Mouse (Mus musculus) Patski (cell line): Measurements from ENCODE around the gene Gtf3c4. TPM values are rescaled to one million over a fixed set of nuclear protein-coding genes. Genes with fewer than 3 reads are reported as not detected.

Experiments
- ATAC-seq: fragments of 100-300 bp; one replicate; pipeline ENCODE4 v1.8.0; 2021
- CTCF ChIA-PET: fragments of 350-600 bp; sonication (Branson Sonifier 250); formaldehyde crosslinking; loops from one replicate; lab custom pipeline; 2022; ENCODE audit warnings: inconsistent platforms; lab: Charles Lee
- POLR2A ChIA-PET: fragments of 350-600 bp; sonication (Branson Sonifier 250); formaldehyde crosslinking; loops from one replicate; lab custom pipeline; 2022; ENCODE audit warnings: antibody characterized with exemption, inconsistent platforms; lab: Charles Lee
- DNase-seq: peaks from one replicate; pipeline ENCODE4 v3.0.0-alpha.2; 2011; ENCODE audit warnings: low read depth, low spot score
- H3K27me3 ChIP-seq: fragments of 371-371 bp; one replicate; pipeline ENCODE4 v1.5.1; 2021
- CTCF ChIP-seq: fragments of 100-300 bp; IDR thresholded peaks from one replicate; pipeline ENCODE4 v1.5.1; 2021
- in situ Hi-C: fragments of 300-500 bp; cut with MboI; formaldehyde crosslinking; loops from 3 replicates; pipeline ENCODE4 v1.11.1; 2018; ENCODE audit warnings: low pct_unique_long_range_greater_than_20kb, mixed read lengths
- polyA plus RNA-seq: library from polyadenylated mRNA; unstranded; gene quantifications from one replicate; pipeline ENCODE4 v1.2.3, GENCODE M21; 2021

Gtf3c4 gene
- polyA plus RNA-seq, 1 experiment from 2014 or later, result 22.8 TPM

- TF ChIP-seq CTCF, result no peak
- DNase-seq (no peak), ATAC-seq (no peak)
- peaks cover 24% of the 10 kb centered on the region for H3K27me3 ChIP-seq
- in situ Hi-C loops, result no loop called here
- ChIA-PET CTCF (no interaction called here), POLR2A (no interaction called here)
These were observed 60.0 kb downstream of the Gtf3c4 start for GRCm38 (mm10) chr2:28780001-28780782.

- no peak for ATAC-seq
- POLR2A ChIA-PET, result no interaction called here
- no peak for DNase-seq
- TF ChIP-seq CTCF, result no peak
- H3K27me3 ChIP-seq, result peaks cover 19% of the 10 kb centered on the region
- CTCF ChIA-PET, result interaction anchor here (1.3 kb wide), 1 partner anchor 16 kb away, joined by 3 read pairs; no protein-coding TSS in a partner anchor
- in situ Hi-C loops, result no loop called here
These were observed 63.4 kb downstream of the Gtf3c4 start for GRCm38 (mm10) chr2:28776728-28777127.

GRCm38 (mm10) chr2:28774073-28774472 lies 66.1 kb downstream of the Gtf3c4 start:
- ChIA-PET POLR2A (interaction anchor here (0.7 kb wide), 1 partner anchor 24 kb away, joined by 3 read pairs; no protein-coding TSS in a partner anchor), CTCF (no interaction called here)
- no peak for TF ChIP-seq CTCF
- in situ Hi-C loops, result no loop called here
- peaks cover 24% of the 10 kb centered on the region for H3K27me3 ChIP-seq
- ATAC-seq (no peak), DNase-seq (no peak)

Other genes starting within 250 kb of the Gtf3c4 start
- not detected for gene Gfi1b, start 218.4 kb downstream of the Gtf3c4 start, polyA plus RNA-seq
- gene Tsc1, start 199.1 kb downstream of the Gtf3c4 start, polyA plus RNA-seq, result 16.8 TPM
- gene Spaca9, start 140.6 kb downstream of the Gtf3c4 start, polyA plus RNA-seq, result 2.4 TPM
- gene Ak8, start 140.2 kb downstream of the Gtf3c4 start, polyA plus RNA-seq, result 0.09 TPM
- gene Ddx31, start within 50 bp of the Gtf3c4 start, polyA plus RNA-seq, result 10.5 TPM
- 0.04 TPM for gene Barhl1, start 76.3 kb upstream of the Gtf3c4 start, polyA plus RNA-seq
- gene Cfap77, start 214.7 kb upstream of the Gtf3c4 start, polyA plus RNA-seq, result 0.23 TPM
- gene Ttf1, start 219.9 kb upstream of the Gtf3c4 start, polyA plus RNA-seq, result 16.7 TPM